Mouse (Mus musculus) retina, adult 2 months (tissue): ENCODE measurements around the gene Tbrg1.

Experiments
- DNase-seq: peaks from one replicate; pipeline ENCODE4 v3.0.0-alpha.2; 2012; ENCODE audit warnings: low read depth, low spot score

Gene Tbrg1

GRCm38 (mm10) chr9:37629941-37630340, 27.2 kb downstream of the Tbrg1 start:
- DNase-seq = no peak

- DNase-seq = no peak
Observed at GRCm38 (mm10) chr9:37628581-37628980, 28.5 kb downstream of the Tbrg1 start.

- DNase-seq = no peak
Observed at GRCm38 (mm10) chr9:37627263-37627662, 29.8 kb downstream of the Tbrg1 start.

GRCm38 (mm10) chr9:37626103-37626567, 31.0 kb downstream of the Tbrg1 start:
- no peak for DNase-seq

- no peak for DNase-seq
Observed at GRCm38 (mm10) chr9:37625641-37626040, 31.5 kb downstream of the Tbrg1 start.

- DNase-seq = no peak
Observed at GRCm38 (mm10) chr9:37625129-37625528, 32.0 kb downstream of the Tbrg1 start.

GRCm38 (mm10) chr9:37624502-37624901, 32.6 kb downstream of the Tbrg1 start:
- DNase-seq = no peak

- no peak for DNase-seq
Observed at GRCm38 (mm10) chr9:37623981-37624380, 33.1 kb downstream of the Tbrg1 start.

- DNase-seq = no peak
Observed at GRCm38 (mm10) chr9:37621290-37621689, 35.8 kb downstream of the Tbrg1 start.

- DNase-seq = peak; percentile 32
Observed at GRCm38 (mm10) chr9:37616770-37617169, 40.3 kb downstream of the Tbrg1 start.

- DNase-seq = no peak
Observed at GRCm38 (mm10) chr9:37615220-37615619, 41.9 kb downstream of the Tbrg1 start.

- no peak for DNase-seq
Observed at GRCm38 (mm10) chr9:37614316-37614715, 42.8 kb downstream of the Tbrg1 start.

- no peak for DNase-seq
Observed at GRCm38 (mm10) chr9:37613911-37614280, 43.2 kb downstream of the Tbrg1 start.

GRCm38 (mm10) chr9:37613182-37613910, 43.8 kb downstream of the Tbrg1 start, which contains the start of gene Spa17:
Gene Spa17, minus strand, starts transcription at chr9:37613722.
- peak; percentile 68 for DNase-seq

GRCm38 (mm10) chr9:37609558-37609957, 47.6 kb downstream of the Tbrg1 start:
- no peak for DNase-seq

- DNase-seq = no peak
Observed at GRCm38 (mm10) chr9:37605089-37605488, 52.0 kb downstream of the Tbrg1 start.

- no peak for DNase-seq
Observed at GRCm38 (mm10) chr9:37600538-37601205, 56.4 kb downstream of the Tbrg1 start.
